Mouse (Mus musculus) lung, postnatal 0 days (tissue): ENCODE measurements around the gene March8. TPM values are rescaled to one million over a fixed set of nuclear protein-coding genes. Genes with fewer than 3 reads are reported as not detected.
"Not testable (repeated sequence)": the region's sequence is repeated elsewhere in the genome, so short reads cannot be mapped to it uniquely, and the experiment has no call there.

Source experiments
- ATAC-seq: fragments of 200-750 bp; cut with Nextera tagmentation; 2 replicates; pipeline ENCODE4 v1.8.0; 2017; ENCODE audit warnings: moderate library complexity
- DNase-seq: peaks from one replicate; pipeline ENCODE4 v3.0.0-alpha.2; 2016; ENCODE audit warnings: low spot score
- H3K27ac ChIP-seq: fragments of 300-500 bp; sonication (generic); 2 replicates; pipeline ENCODE4 v1.5.1; 2014; ENCODE audit warnings: antibody characterized with exemption, mild to moderate bottlenecking, low read length, mixed read lengths
- H3K27me3 ChIP-seq: fragments of 300-500 bp; sonication (generic); replicated peaks from 2 replicates; pipeline ENCODE4 v1.6.1; 2014; ENCODE audit warnings: low read length, mixed read lengths; ENCODE audit not compliant: insufficient read depth
- H3K36me3 ChIP-seq: fragments of 300-500 bp; sonication (generic); 2 replicates; pipeline ENCODE4 v1.6.1; 2014; ENCODE audit warnings: low read length, mixed read lengths; ENCODE audit not compliant: insufficient read depth
- H3K4me1 ChIP-seq: fragments of 300-500 bp; sonication (generic); 2 replicates; pipeline ENCODE4 v1.6.1; 2014; ENCODE audit warnings: antibody characterized with exemption, low read depth, low read length, mixed read lengths; ENCODE audit not compliant: insufficient read depth
- H3K4me2 ChIP-seq: fragments of 300-500 bp; sonication (generic); replicated peaks from 2 replicates; pipeline ENCODE4 v1.6.1; 2014; ENCODE audit warnings: low read depth, mild to moderate bottlenecking, low read length, moderate library complexity, mixed read lengths
- H3K4me3 ChIP-seq: fragments of 300-500 bp; sonication (generic); 2 replicates; pipeline ENCODE4 v1.5.1; 2014; ENCODE audit warnings: low read depth, low read length
- H3K9ac ChIP-seq: fragments of 300-500 bp; sonication (generic); replicated peaks from 2 replicates; pipeline ENCODE4 v1.6.1; 2014; ENCODE audit warnings: low read depth, mild to moderate bottlenecking
- H3K9me3 ChIP-seq: fragments of 300-500 bp; sonication (generic); 2 replicates; pipeline ENCODE4 v1.6.1; 2016; ENCODE audit warnings: low read length, mixed read lengths
- CTCF ChIP-seq: IDR thresholded peaks from 2 replicates; pipeline ENCODE4 v1.5.1; 2016; ENCODE audit warnings: antibody characterized with exemption, mild to moderate bottlenecking
- EP300 ChIP-seq: IDR thresholded peaks from 2 replicates; pipeline ENCODE4 v1.6.1; 2016; ENCODE audit warnings: antibody characterized with exemption, mild to moderate bottlenecking, control low read depth
- WGBS: fragments of 180-500 bp; shearing (Covaris S2); extraction: QIAGEN DNeasy Blood & Tissue Kit; methylation state at CpG from one replicate; pipeline ENCODE4 v1.1.7; 2014; 5-methylcytosine and 5-hydroxymethylcytosine counted together
- polyA plus RNA-seq: library from polyadenylated mRNA; unstranded; fragments of >200 nt; fragmentation: Nextera tagmentation; extraction: Ambion mirVana; gene quantifications from 2 replicates; pipeline ENCODE4 v1.2.1, GENCODE M21; 2015

March8 gene
- polyA plus RNA-seq, 1 experiment from 2014 or later, result 26.4 TPM

DNA sequence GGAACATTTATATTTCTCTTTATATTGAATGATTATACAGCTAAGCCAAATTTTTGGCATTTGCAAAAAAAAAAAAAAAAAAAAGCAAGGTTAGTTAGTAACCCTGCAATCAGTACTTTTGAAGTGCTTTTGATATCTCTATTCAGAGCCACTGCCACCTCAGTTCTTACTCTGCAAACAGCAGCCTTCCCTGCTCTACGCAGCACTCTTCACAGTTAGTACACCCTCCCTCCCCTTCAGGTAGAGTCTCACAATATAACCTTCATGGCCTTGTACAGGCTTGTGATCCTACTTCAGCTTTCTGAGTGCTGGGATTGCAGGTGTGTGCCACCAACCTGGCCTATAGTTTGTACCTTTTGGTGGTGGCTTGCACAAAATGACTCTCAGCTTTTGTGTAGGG lies 15.6 kb downstream of the March8 start:
- WGBS, result 71% methylated on average over 1 of the region's 1 CpGs
- H3K36me3 ChIP-seq, result no peaks in the 10 kb centered on the region
- no peaks in the 10 kb centered on the region for H3K27me3 ChIP-seq
- H3K4me2 ChIP-seq, result no peak overlapping the region
- TF ChIP-seq CTCF (no peak), EP300 (no peak)
- H3K9ac ChIP-seq, result no peak overlapping the region
- DNase-seq (peak; percentile 41), ATAC-seq (peak; percentile 71)
- H3K27ac ChIP-seq, result no peak overlapping the region
- H3K4me3 ChIP-seq, result no peak overlapping the region
- no peaks in the 10 kb centered on the region for H3K4me1 ChIP-seq
- H3K9me3 ChIP-seq, result no peaks in the 10 kb centered on the region

DNA sequence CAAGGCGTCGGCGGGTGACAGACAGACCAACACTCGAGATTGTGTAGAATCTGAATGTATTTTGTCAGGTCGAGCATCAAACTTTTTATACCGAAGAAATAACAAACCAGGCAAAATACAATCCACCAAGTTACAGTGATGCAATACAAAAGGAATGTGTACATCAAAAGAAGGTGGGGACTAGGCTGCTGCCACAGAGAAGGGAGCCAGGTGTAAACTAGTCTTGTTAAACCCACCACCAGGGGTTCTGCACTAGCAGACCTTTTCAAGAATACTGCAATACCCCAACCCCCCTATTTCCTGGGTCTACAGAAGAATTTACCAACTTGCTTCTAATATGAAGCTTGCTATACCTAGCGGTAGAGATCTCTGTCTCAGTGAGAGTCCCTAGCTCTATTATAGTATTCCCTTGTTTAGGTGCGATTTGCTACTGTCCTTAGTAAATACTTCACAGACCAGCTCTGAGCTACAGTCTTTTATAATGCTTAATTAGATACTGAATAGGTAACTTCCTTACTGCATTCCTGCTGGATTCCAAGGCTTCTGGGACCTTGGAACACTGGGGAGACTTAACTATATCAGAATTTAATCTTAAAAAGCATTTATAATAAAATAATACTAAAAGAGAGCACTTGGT lies 18.6 kb downstream of the March8 start:
- WGBS, result 71% methylated on average over 8 of the region's 8 CpGs
- not testable (repeated sequence) for H3K27ac ChIP-seq, H3K9me3 ChIP-seq, H3K4me3 ChIP-seq, H3K27me3 ChIP-seq, ATAC-seq, DNase-seq, H3K36me3 ChIP-seq, H3K4me1 ChIP-seq, H3K9ac ChIP-seq, H3K4me2 ChIP-seq

DNA sequence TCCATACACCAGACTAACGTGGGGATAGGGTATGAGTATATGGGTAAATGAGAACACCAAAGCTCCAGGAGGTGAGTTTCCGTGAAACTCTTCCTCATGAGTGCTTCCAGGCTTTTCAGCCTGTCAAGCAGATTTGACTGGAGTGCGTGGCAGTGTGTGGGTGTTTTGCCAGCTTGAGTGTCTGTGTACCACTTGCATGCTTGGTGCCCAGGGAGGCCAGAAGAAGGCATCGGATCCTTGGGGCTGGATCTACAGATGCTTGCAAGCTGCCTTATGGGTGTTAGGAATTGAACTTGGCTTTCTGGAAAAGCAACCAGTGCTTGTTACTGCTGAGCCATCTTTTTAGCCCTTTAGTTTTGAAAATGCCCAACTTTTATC lies 19.1 kb downstream of the March8 start:
- ATAC-seq (no peak), DNase-seq (no peak)
- no peaks in the 10 kb centered on the region for H3K4me1 ChIP-seq
- no peak for TF ChIP-seq EP300
- TF ChIP-seq CTCF, result no peak
- H3K27ac ChIP-seq, result no peak overlapping the region
- no peak overlapping the region for H3K4me2 ChIP-seq
- no peaks in the 10 kb centered on the region for H3K36me3 ChIP-seq
- no peak overlapping the region for H3K4me3 ChIP-seq
- H3K9me3 ChIP-seq, result no peaks in the 10 kb centered on the region
- 62% methylated on average over 4 of the region's 4 CpGs for WGBS
- H3K27me3 ChIP-seq, result no peaks in the 10 kb centered on the region
- no peak overlapping the region for H3K9ac ChIP-seq

DNA sequence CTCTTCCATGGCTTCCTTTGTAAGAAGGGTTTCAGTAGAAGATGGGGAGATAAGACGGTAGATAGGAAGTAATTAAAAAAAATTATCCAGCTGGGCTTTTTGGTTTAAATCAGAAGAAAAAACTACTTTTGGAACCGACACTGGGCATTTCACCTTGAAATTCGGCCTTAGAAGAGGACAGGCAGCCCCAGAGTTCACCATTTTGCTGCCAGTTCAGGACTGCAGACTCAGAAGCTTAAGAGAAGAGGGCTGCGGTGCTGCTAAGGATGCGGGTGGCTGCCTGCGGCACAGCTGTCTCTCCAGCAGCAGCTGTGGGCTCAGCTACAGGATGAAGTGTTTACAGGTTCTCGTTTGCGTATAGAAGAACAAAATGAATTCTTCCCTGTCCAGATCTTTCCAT lies 20.2 kb downstream of the March8 start:
- H3K4me1 ChIP-seq, result no peaks in the 10 kb centered on the region
- no peak for DNase-seq
- ATAC-seq, result no peak
- WGBS, result 55% methylated on average over 8 of the region's 8 CpGs
- no peak overlapping the region for H3K27ac ChIP-seq
- no peaks in the 10 kb centered on the region for H3K36me3 ChIP-seq
- H3K4me2 ChIP-seq, result no peak overlapping the region
- no peak overlapping the region for H3K9ac ChIP-seq
- H3K27me3 ChIP-seq, result no peaks in the 10 kb centered on the region
- H3K4me3 ChIP-seq, result no peak overlapping the region
- no peaks in the 10 kb centered on the region for H3K9me3 ChIP-seq
- TF ChIP-seq CTCF, result no peak
- no peak for TF ChIP-seq EP300

DNA sequence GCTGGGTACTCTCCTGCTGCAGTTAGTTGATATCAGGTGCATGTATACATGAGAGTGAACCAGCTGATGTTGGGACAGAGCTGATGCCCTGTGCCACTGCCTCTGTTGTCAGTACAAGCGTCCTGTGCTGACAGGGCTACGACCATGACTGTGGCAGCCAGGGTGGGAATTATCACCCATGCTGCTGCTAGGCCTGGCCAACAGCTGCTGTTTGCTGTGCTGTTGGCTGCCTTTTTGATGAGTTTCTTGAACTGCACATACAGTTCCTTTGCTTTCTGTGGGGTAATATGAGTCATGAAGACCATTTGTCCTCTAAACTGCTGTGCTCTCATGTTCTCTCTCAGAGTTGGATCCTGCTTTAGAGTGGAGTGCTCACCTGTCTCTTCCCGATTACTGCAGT lies 21.4 kb downstream of the March8 start:
- DNase-seq, result peak; percentile 61
- H3K27me3 ChIP-seq, result no peaks in the 10 kb centered on the region
- H3K36me3 ChIP-seq, result no peaks in the 10 kb centered on the region
- H3K4me1 ChIP-seq, result no peaks in the 10 kb centered on the region
- TF ChIP-seq EP300, result no peak
- no peak for TF ChIP-seq CTCF
- H3K4me3 ChIP-seq, result no peak overlapping the region
- no peak overlapping the region for H3K27ac ChIP-seq
- H3K9me3 ChIP-seq, result no peaks in the 10 kb centered on the region
- ATAC-seq, result peak; percentile 68
- H3K9ac ChIP-seq, result no peak overlapping the region
- 72% methylated on average over 3 of the region's 3 CpGs for WGBS
- H3K4me2 ChIP-seq, result no peak overlapping the region

DNA sequence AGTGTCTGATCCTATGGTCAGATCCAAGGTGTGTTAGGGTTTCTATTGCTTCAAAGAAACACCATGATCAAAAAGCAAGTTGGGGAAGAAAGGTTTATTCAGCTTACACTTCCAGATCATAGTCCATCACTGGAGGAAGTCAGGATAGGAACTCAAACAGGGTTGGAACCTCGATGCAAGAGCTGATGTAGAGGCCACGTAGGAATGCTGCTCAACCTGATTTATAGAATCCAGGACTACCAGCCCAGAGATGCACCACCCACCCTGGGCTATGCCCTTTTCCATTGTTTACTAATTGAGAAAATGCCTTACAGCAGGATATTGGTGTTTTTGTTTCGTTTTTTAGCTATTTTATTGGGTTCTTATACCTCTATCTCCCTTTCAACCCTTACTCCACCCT lies 23.6 kb downstream of the March8 start:
- WGBS, result 86% methylated on average over 3 of the region's 3 CpGs
- ATAC-seq, result no peak

DNA sequence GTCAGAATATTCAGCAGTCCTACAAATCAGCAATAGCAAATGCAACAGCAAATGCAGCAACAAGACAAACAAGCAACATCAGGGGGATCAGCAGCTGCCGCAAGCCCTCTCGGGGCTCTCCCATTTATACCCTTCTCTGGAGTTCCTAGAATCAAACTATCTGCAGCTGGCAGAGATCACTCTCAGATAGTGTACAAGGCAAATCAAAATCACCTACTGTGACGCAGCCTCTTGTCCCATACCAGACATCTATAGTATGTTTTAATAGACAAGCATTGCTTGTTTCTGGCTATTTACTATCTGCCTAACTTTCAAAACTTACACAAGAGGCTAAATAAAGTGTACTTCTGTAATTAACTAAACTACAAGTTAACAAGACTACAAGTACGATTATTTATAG lies 24.2 kb downstream of the March8 start:
- H3K4me1 ChIP-seq, result no peaks in the 10 kb centered on the region

More for the DNA sequence above, 23.6 kb downstream of the March8 start:
- no peak overlapping the region for H3K27ac ChIP-seq
- DNase-seq, result no peak
- no peak overlapping the region for H3K4me3 ChIP-seq
- no peaks in the 10 kb centered on the region for H3K27me3 ChIP-seq
- H3K4me2 ChIP-seq, result no peak overlapping the region
- H3K36me3 ChIP-seq, result no peaks in the 10 kb centered on the region
- no peaks in the 10 kb centered on the region for H3K9me3 ChIP-seq
- H3K9ac ChIP-seq, result no peak overlapping the region
- no peaks in the 10 kb centered on the region for H3K4me1 ChIP-seq
- TF ChIP-seq CTCF (no peak), EP300 (no peak)

More for the DNA sequence above, 24.2 kb downstream of the March8 start:
- Histone ChIP-seq H3K9me3 (no peaks in the 10 kb centered on the region), H3K27me3 (no peaks in the 10 kb centered on the region), H3K9ac (no peak overlapping the region), H3K36me3 (no peaks in the 10 kb centered on the region), H3K4me2 (no peak overlapping the region), H3K4me3 (no peak overlapping the region), H3K27ac (no peak overlapping the region)
- WGBS, result 72% methylated on average over 4 of the region's 4 CpGs
- DNase-seq (peak; percentile 59), ATAC-seq (peak; percentile 64)
- TF ChIP-seq EP300 (peak; percentile 67), CTCF (no peak)
